Mouse (Mus musculus) kidney, adult 18-20 months (tissue): Measurements from ENCODE around the gene AI467606.

ENCODE experiments used
- DNase-seq: peaks from one replicate; pipeline ENCODE4 v3.0.0; 2021

AI467606 gene

DNA sequence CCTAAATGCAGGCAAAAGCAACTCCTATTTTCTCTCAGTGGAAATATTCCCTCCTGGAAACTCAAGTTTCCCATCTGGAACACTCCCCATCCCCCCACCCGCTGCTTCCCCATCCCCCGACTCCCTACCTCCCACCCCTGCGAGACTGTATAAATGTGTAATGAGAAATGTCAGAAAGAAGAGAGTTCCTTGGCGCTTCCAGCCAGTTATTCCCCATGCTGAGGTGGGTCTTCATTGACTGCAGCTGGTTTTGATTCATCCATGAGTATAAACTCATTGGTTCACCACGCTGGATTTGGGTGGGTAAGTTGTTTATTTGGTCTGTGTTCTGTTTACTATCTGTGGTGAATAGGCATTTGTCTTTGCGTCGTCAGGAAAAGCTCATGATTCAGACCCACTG, 5.3 kb downstream of the AI467606 start:
- DNase-seq: no peak

DNA sequence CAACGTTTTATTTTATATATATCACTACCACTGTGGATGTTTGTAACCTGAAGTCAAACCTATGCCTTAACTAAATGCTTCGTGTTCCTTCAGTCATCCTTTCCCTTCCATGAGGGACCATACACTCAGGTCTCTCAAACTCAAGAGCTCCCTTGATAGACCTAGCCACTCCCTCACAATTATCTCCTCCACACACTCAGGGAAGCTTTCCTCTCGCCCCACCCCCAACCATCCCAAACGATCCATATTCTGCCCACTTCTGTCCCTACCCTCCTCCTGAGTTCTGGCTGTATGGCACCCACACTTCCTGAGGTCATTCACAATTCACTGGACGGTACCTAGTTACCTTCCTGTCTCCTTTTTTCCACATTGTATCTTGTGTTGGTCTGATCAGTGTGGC, 7.4 kb downstream of the AI467606 start:
- DNase-seq: no peak

DNA sequence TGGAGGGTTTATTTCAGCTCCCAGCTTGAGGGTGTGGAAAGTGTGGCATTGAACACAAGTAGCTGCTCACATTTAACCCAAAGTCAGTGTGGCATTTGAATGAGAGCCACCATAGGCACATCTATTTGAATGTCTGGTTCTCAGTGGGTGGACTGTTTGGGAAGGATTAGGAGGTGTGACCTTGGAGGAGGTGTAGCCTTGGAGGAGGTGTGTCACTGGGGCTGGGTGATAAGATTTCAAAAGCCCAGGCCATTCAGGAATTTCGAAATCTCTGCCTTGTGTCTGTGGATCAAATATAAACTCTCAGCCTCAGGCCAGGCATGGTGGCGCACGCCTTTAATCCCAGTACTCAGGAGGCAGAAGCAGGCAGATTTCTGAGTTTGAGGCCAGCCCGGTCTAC, 7.8 kb downstream of the AI467606 start:
- DNase-seq: no peak

DNA sequence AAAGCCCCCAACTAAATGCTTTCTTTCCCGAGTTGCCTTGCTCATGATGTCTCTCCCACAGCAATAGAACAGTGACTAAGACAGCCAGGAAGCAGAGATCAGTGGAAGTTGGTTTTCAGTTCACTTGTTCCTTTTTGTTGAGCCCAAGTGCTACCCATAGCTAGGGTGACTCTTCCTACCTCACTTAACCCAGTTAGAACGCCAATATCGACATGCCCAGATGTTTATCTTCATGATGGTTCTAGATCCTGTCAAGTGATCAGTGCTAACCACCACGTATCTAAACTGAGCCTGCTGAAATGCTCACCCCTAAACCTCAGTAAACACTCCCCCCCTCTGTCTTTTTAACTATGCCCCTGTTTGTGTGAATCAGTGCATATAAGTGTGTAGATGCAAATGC, 8.4 kb downstream of the AI467606 start:
- DNase-seq: no peak

DNA sequence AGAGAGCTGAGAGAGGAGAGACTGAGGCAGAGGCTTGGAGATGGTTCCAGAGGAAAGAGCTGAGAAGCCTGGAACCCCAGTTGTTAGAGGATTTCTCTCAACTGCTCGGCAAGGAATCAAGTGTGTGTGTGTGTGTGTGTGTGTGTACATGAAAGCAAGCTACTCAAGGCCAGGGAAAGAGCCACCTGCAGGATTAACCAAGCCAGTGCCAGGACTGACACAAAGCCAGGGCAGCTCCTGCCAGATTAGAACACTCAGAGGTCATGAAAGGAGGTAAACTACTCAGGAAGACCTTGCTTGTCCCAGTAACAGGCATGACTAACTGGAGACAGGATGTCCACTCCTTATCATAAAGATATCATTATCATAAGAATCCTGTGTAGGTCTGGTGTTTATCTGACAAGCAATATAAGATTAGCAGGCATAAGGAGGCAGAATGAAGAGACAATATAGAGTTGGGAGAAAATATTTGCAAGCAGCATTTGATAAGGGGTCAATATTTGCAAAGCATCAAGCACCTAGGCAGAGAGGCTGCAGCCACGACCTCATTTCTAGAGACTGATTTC, 10.4 kb downstream of the AI467606 start:
- DNase-seq: no peak

- DNase-seq: no peak
Measured at GRCm38 (mm10) chr7:127102148-127102547, 11.0 kb downstream of the AI467606 start.

DNA sequence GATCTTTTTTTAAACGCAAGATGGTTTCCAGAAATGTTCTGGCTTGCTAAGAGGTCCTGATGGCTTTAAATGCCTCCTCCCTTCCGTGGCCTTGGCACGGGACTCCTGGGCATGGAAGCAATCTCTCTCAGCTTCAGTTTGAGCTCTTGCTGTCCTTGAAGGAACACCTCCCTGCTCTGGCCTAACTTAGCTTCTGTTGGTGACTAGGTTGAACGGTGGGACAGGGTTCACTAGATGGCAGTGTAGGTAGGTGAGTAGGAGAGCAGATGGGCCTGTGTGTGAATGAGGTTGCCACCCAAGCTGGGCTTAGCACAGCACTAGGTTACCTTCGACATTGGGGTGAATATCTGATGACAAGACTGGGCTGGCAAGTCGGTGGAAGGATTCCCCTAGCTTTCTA, 12.8 kb downstream of the AI467606 start:
- no peak for DNase-seq

GRCm38 (mm10) chr7:127104560-127105332, 13.6 kb downstream of the AI467606 start:
- peak; percentile 77 for DNase-seq

DNA sequence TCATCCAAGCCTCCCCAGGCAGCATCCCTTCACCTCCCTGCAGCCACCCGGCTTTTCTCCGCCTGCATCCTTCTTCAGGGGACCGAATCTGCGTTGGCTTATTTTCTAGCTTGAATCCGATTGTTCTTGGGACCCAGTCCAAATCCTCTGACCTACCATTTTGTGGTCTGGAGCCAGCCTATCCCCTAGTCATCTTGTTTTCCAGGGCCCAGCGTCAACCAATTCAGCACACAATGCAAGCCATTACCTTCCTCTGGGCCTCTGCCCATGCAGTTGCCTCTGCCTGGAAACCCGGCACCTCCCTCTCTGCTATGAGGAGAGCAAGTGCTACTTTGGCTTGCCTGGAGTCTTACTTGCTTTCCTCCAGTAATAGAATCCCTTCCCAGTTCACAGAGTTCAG, 14.4 kb downstream of the AI467606 start:
- no peak for DNase-seq

GRCm38 (mm10) chr7:127110239-127111007, 19.3 kb downstream of the AI467606 start:
- peak; percentile 74 for DNase-seq

DNA sequence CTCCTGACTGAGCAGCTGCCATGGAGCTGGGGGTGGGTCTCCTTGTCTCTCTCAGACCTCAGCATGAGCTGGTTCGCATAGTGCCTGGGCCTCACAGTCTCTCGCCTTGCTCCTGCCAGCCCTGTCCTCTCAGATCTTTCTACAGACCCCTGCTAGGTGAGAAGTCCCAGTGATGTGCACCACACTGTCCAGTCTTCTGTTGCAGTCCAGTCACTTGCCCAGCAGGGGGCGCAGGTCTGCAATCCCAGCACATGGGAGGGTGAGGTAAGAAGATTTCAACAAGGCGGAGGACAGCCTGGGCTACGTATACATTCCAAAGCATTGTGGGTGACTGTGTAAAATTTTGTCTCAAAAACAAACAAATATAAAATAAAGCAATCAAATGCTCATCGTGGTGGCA, 20.3 kb downstream of the AI467606 start:
- DNase-seq: peak; percentile 61

GRCm38 (mm10) chr7:127112251-127112841, 21.2 kb downstream of the AI467606 start:
- no peak for DNase-seq

- DNase-seq: no peak
Measured at GRCm38 (mm10) chr7:127112921-127113597, 21.9 kb downstream of the AI467606 start.

DNA sequence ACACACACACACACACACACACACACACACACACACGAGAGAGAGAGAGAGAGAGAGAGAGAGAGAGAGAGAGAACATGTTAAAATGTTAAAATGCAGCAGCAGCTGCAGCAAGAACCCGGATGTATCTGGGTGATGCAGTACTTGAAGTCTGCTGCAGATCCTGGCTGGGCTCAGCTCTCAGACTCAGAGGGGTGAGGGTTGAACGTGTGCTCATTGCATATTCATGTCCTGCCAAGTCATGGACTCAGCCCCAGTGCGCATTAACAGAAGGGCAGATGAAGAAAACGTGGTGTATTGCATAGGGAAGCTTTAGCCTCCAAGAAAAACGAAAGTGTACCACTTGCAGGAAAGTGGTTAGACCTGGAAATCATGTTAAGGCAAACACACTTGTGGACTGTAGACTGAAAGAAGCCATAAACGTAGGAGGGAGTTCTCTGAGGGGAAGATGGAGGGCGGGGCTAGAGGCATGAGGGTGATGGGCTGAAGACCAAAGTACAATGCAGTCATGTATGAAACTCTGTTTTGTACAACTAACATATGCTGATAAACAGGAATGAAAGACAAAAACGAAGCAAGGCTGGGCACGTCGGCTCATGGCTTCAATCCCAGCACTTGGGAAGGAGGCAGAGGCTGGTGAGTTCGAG, 22.6 kb downstream of the AI467606 start:
- peak; percentile 60 for DNase-seq

- no peak for DNase-seq
Measured at GRCm38 (mm10) chr7:127114920-127115319, 23.8 kb downstream of the AI467606 start.

- no peak for DNase-seq
Measured at GRCm38 (mm10) chr7:127116331-127116935, 25.3 kb downstream of the AI467606 start.

DNA sequence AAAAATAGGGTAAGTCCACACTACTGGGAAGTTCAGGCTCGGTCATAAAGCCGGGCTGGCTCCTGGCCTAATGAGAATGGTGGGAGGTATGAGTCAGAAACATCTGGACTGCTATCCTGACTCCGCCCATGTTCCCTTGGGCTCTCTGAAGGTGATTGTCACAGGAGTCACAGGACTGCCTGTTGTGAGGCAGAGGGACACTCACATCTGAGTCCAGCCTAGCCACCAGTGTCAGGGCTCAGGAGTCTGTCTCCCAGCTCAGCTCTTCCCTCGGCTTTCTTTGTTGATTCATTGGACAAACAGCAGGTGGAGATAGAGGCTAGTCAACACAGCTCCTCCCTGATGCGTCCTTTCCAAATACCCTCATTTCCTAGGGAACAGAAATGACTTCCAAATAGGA, 26.8 kb downstream of the AI467606 start:
- peak; percentile 39 for DNase-seq

DNA sequence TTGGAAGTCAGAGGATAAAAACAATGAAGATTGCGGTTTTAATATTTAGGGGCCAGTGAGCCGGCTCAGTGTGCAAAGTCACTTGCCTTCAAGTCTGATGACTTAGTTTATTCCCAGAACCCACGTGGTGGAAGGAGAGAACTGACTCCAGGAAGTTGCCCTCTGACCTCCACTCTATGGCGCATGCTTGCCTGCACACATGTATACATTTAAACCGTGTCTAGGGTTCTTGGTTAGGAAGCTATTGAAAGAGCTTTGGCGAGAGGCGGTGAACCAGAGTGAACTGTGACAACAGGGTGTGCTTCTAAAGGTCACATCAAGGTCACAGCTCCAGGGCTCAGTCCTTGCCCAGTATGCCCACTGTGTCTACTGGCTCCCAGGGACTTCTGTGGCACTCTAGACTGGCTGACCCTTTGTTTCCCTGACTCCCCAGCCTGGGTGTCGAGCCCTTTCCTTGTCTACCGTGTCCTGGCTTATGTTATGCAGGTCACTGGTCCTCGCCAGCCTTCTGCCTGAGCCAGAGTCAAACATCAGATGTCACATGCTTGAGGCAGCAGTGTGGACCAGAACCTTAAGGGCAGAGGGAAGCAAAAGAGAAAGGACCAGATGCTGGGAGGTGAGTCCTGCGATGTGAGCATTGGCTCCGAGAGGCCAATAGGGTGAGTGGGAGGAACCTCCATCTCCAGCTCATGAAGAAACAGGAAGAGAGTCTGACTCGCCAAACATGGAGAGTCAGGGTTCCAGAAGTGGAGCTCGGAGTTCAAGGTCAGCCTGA, 27.7 kb downstream of the AI467606 start:
- no peak for DNase-seq

DNA sequence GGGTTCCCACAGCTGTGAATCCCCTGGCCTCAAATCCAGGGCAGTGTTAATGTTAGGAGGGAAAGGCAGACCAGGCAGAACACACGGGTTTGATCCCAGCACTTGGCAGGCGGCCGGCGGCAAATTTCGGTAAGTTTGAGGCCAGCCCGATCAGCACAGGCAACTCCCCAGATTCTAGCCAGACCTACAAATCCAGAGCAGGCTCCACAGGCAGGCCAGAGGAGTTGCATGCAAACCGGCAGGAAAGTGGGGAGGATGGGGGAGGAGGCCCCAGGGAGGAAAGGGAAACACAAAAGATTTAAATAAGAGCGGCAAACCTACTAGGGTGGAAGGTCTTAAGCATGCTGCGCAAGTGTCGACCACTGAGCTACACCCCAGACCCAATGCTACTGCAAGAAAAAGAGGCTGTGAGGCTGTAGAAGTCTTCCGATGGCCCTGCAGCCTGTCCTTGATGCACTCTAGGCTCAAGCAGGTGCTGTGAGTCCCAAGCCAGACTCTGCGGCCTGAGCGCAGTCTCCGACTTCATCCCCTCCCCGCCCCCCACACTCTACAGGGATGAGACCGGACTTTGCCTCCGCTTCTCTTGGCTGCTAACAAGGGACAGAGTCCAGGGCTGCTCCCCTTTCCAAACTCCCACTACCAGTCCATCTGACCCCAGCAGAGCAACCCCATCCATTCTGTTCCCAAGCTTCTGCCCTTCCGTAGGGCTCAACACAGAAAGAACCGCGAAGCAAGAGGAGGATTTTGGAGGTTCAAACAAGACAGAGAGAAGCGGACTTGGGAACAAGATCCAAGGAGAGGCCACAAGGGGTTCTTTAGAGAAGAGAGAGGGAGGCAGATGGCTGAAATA, 30.1 kb downstream of the AI467606 start:
- DNase-seq: peak; percentile 75

GRCm38 (mm10) chr7:127121911-127122270, 30.7 kb downstream of the AI467606 start, which contains the start of gene Qprt:
Gene Qprt (minus strand): TSS chr7:127122226.
- peak; percentile 50 for DNase-seq
